Comparison of ENCODE assay signal across 18 mouse cellular contexts in the genomic region with DNA sequence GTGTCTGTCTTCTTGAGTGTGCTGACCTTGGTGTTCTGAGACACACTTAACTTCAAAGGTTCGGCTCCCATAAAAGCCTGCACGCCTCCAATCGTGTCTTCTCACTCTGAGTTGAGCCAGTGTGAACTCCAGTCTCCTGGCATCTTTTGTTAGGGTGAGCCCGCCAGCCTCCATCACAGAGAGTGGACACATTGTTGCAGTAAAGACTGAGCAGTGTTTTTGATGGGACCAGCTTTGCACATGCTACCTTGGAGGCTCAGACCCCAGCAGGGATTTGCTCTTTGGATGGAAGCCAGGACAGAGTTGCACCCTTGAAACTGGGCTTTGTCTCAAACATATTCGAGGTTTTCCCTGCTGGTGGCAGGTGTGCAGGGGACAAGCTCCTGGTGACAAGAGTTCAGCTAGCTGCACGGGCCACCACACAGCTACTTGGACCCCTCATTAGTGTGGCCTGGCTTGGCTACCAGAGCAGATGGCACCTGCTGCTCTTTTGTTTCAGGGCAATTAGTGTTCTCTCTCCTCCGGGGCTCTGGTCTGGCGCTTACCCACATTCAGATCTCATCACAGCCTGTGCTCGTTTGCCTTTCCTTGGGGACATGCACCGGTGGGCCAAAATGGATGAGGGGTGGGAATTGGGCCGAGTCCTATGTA.
DNase-seq lines count a peak whose midpoint lies in the region; ATAC-seq lines count a peak whose summit lies in the region.
"Had no signal": no experiment of that assay in that cellular context is flagged by ENCODE, and none has a peak within 500 bp of the region (broad histone marks: within the 10 kb centered on the region; RNA-seq: fewer than 3 reads in every experiment).

No protein-coding gene starts in this region.

- no peak overlapping the region for H3K9ac ChIP-seq in midbrain, embryonic 11.5 days (ENCODE audit: low read length)
- H3K9ac ChIP-seq in midbrain, embryonic 15.5 days, result no peak overlapping the region
- H3K9ac ChIP-seq in forebrain, embryonic 14.5 days (ENCODE audit: low read length), result no peak overlapping the region
- H3K9ac ChIP-seq in liver, embryonic 11.5 days (ENCODE audit: low read depth, low read length), result no peak overlapping the region
- H3K9ac ChIP-seq: embryonic facial prominence, embryonic 15.5 days; kidney, embryonic 15.5 days; lung, embryonic 15.5 days; neural tube, embryonic 15.5 days had no signal

- no peaks in the 10 kb centered on the region for H3K36me3 ChIP-seq in midbrain, embryonic 11.5 days (ENCODE audit: control insufficient read depth, insufficient read depth, low read length)
- H3K36me3 ChIP-seq in midbrain, embryonic 15.5 days (replicated peaks), result no peaks in the 10 kb centered on the region
- H3K36me3 ChIP-seq in forebrain, embryonic 14.5 days (ENCODE audit: control insufficient read depth, insufficient read depth, low read length), result no peaks in the 10 kb centered on the region
- no peaks in the 10 kb centered on the region for H3K36me3 ChIP-seq in liver, embryonic 11.5 days (ENCODE audit: control insufficient read depth, insufficient read depth, low read length)
- H3K36me3 ChIP-seq: embryonic facial prominence, embryonic 15.5 days; kidney, embryonic 15.5 days; lung, embryonic 15.5 days; neural tube, embryonic 15.5 days had no signal

- no peak for ATAC-seq in midbrain, embryonic 11.5 days (ENCODE audit: low FRiP score)
- ATAC-seq in midbrain, embryonic 15.5 days (replicated peaks), result no peak
- peak; percentile 88 for ATAC-seq in forebrain, embryonic 14.5 days
- no peak for ATAC-seq in liver, embryonic 11.5 days (replicated peaks; ENCODE audit: low FRiP score)

- H3K4me1 ChIP-seq in midbrain, embryonic 11.5 days (ENCODE audit: control insufficient read depth, insufficient read depth, low read length), result no peaks in the 10 kb centered on the region
- H3K4me1 ChIP-seq in midbrain, embryonic 15.5 days, result no peaks in the 10 kb centered on the region; the same call in 1 of the 2 replicates
- peaks cover 6% of the 10 kb centered on the region for H3K4me1 ChIP-seq in forebrain, embryonic 14.5 days (ENCODE audit: control insufficient read depth, insufficient read depth, low read length)
- H3K4me1 ChIP-seq in liver, embryonic 11.5 days (replicated peaks; ENCODE audit: control insufficient read depth, insufficient read depth, low read length), result no peaks in the 10 kb centered on the region
- H3K4me1 ChIP-seq: embryonic facial prominence, embryonic 15.5 days; kidney, embryonic 15.5 days; lung, embryonic 15.5 days had no signal

- WGBS in midbrain, embryonic 11.5 days, result 66% methylated on average over 11 of the region's 11 CpGs
- 39% methylated on average over 11 of the region's 11 CpGs for WGBS in midbrain, embryonic 15.5 days
- 12% methylated on average over 11 of the region's 11 CpGs for WGBS in forebrain, embryonic 14.5 days
- 76% methylated on average over 11 of the region's 11 CpGs for WGBS in liver, embryonic 11.5 days

- H3K27me3 ChIP-seq in midbrain, embryonic 11.5 days (ENCODE audit: control insufficient read depth, insufficient read depth, low read length), result no peaks in the 10 kb centered on the region
- H3K27me3 ChIP-seq in midbrain, embryonic 15.5 days (replicated peaks), result no peaks in the 10 kb centered on the region
- no peaks in the 10 kb centered on the region for H3K27me3 ChIP-seq in forebrain, embryonic 14.5 days (replicated peaks; ENCODE audit: control insufficient read depth, insufficient read depth, low read length)
- no peaks in the 10 kb centered on the region for H3K27me3 ChIP-seq in liver, embryonic 11.5 days (replicated peaks; ENCODE audit: control insufficient read depth, insufficient read depth, low read length)
- H3K27me3 ChIP-seq: embryonic facial prominence, embryonic 15.5 days; kidney, embryonic 15.5 days; lung, embryonic 15.5 days; neural tube, embryonic 15.5 days had no signal

- no peaks in the 10 kb centered on the region for H3K9me3 ChIP-seq in midbrain, embryonic 11.5 days (ENCODE audit: control insufficient read depth, low read length)
- no peaks in the 10 kb centered on the region for H3K9me3 ChIP-seq in midbrain, embryonic 15.5 days
- H3K9me3 ChIP-seq in forebrain, embryonic 14.5 days (replicated peaks; ENCODE audit: control insufficient read depth, low read length), result no peaks in the 10 kb centered on the region
- H3K9me3 ChIP-seq in liver, embryonic 11.5 days (ENCODE audit: control insufficient read depth, low read length), result no peaks in the 10 kb centered on the region
- H3K9me3 ChIP-seq: embryonic facial prominence, embryonic 15.5 days; kidney, embryonic 15.5 days; lung, embryonic 15.5 days; neural tube, embryonic 15.5 days had no signal

- no peak overlapping the region for H3K4me2 ChIP-seq in midbrain, embryonic 11.5 days
- H3K4me2 ChIP-seq in midbrain, embryonic 15.5 days, result no peak overlapping the region
- H3K4me2 ChIP-seq in forebrain, embryonic 14.5 days (ENCODE audit: low read length), result no peak overlapping the region
- H3K4me2 ChIP-seq in liver, embryonic 11.5 days, result no peak overlapping the region
- H3K4me2 ChIP-seq: embryonic facial prominence, embryonic 15.5 days; kidney, embryonic 15.5 days; lung, embryonic 15.5 days; neural tube, embryonic 15.5 days had no signal

- DNase-seq in cerebellum, postnatal 36 days, result peak; percentile 7 to 14
- no peak for DNase-seq in cerebellum, adult 9-10 months
- DNase-seq in midbrain, embryonic 11.5 days (ENCODE audit: low spot score, missing footprints), result peak; percentile 65
- peak; percentile 83 for DNase-seq in forebrain, embryonic 14.5 days (ENCODE audit: low spot score)
- DNase-seq in retina, postnatal 7 days (ENCODE audit: low read depth, low spot score), result peak; percentile 20
- no peak for DNase-seq in liver, embryonic 11.5 days (ENCODE audit: low spot score)
- DNase-seq in kidney, adult 9 months, result no peak
- DNase-seq: adrenal gland, adult 2 months; gastrocnemius, postnatal 14 days; heart, postnatal 10 days; right cerebral cortex, adult 18-20 months; thymus, postnatal 4 days had no signal

- no peak overlapping the region for H3K4me3 ChIP-seq in midbrain, embryonic 11.5 days (ENCODE audit: low read depth, low read length)
- no peak overlapping the region for H3K4me3 ChIP-seq in midbrain, embryonic 15.5 days
- no peak overlapping the region for H3K4me3 ChIP-seq in forebrain, embryonic 14.5 days (ENCODE audit: low read depth, low read length)
- no peak overlapping the region for H3K4me3 ChIP-seq in liver, embryonic 11.5 days (ENCODE audit: low read depth, low read length)
- H3K4me3 ChIP-seq: embryonic facial prominence, embryonic 15.5 days; kidney, embryonic 15.5 days; lung, embryonic 15.5 days; neural tube, embryonic 15.5 days had no signal

- H3K27ac ChIP-seq in midbrain, embryonic 11.5 days (ENCODE audit: low read depth, low read length), result no peak overlapping the region
- H3K27ac ChIP-seq in midbrain, embryonic 15.5 days, result no peak overlapping the region
- peak overlapping the region; percentile 62; the same call in 1 of the 2 replicates for H3K27ac ChIP-seq in forebrain, embryonic 14.5 days (ENCODE audit: low read depth, low read length)
- no peak overlapping the region for H3K27ac ChIP-seq in liver, embryonic 11.5 days (ENCODE audit: low read depth, low read length)
- H3K27ac ChIP-seq: embryonic facial prominence, embryonic 15.5 days; kidney, embryonic 15.5 days; lung, embryonic 15.5 days; neural tube, embryonic 15.5 days; stomach, postnatal 0 days had no signal

Comparison
In these comparisons a context has a peak if more than half of its experiments do, and no peak if none do; other contexts are left out.
1. DNase-seq: peak in cerebellum, postnatal 36 days (2 of 2), midbrain, embryonic 11.5 days (single experiment), forebrain, embryonic 14.5 days (single experiment) and retina, postnatal 7 days (single experiment); none in cerebellum, adult 9-10 months (single experiment), liver, embryonic 11.5 days (single experiment) and kidney, adult 9 months (single experiment).